Mouse (Mus musculus) left cerebral cortex, adult 2 months (tissue): Measurements from ENCODE around the gene Fmnl2. TPM values are rescaled to one million over a fixed set of nuclear protein-coding genes. Genes with fewer than 3 reads are reported as not detected.
A peak's percentile ranks its signal among the peaks of the same experiment; 100 is the strongest.

ENCODE experiments used
- DNase-seq, 2 experiments: peaks; one replicate each; pipeline ENCODE4 v3.0.0; 2021 to 2022; ENCODE audit warnings: low spot score in 2 of 2, mixed read lengths in 1 of 2; ENCODE audit errors: extremely low spot score in 1 of 2
- H3K27ac ChIP-seq: fragments of 200-600 bp; 2 replicates; pipeline ENCODE4 v1.8.1; 2022
- H3K4me3 ChIP-seq: fragments of 200-600 bp; 2 replicates; pipeline ENCODE4 v1.8.1; 2022
- CTCF ChIP-seq: fragments of 200-600 bp; IDR thresholded peaks from 2 replicates; pipeline ENCODE4 v1.8.1; 2022; ENCODE audit warnings: antibody characterized with exemption, mild to moderate bottlenecking, moderate library complexity
- intact Hi-C: fragments of 180-260 bp; cut with DNase I; formaldehyde crosslinking; loops from one replicate; pipeline ENCODE4 v1.15.1; 2025
- long read RNA-seq, 2 experiments: library from polyadenylated mRNA; stranded (forward); transcript quantifications; one replicate each; pipeline ENCODE4 v2.0.0; 2021; ENCODE audit warnings: borderline mapping rate in 2 of 2
- total RNA-seq, 2 experiments: library from RNA; stranded (reverse); gene quantifications; 2 replicates each; pipeline ENCODE4 v1.2.3; 2021

Gene Fmnl2
- 10 to 100 TPM; 41.8 to 42.0 TPM for total RNA-seq
- long read RNA-seq, experiment 1, partial matches to known transcripts, result 0 of 2 reads
- long read RNA-seq, experiment 1, other reads (novel, unspliced or antisense), result 2 of 2 reads
- long read RNA-seq, experiment 2, full-length matches to known transcripts, result 1 of 3 reads
- long read RNA-seq, experiment 2, partial matches to known transcripts, result 1 of 3 reads
- long read RNA-seq, experiment 2, other reads (novel, unspliced or antisense), result 1 of 3 reads

GRCm38 (mm10) chr2:52857611-52858528 lies at the start of gene Fmnl2:
TSS of gene Fmnl2 (plus strand) at chr2:52857860.
- peak within 1 kb of the TSS; percentile 83 for H3K27ac ChIP-seq
- no peak; the same call in 1 of the 2 replicates for TF ChIP-seq CTCF
- DNase-seq, result peak; percentile 76 to 78
- intact Hi-C loops, result loop anchor here (2.0 to 5.0 kb wide), 5 partner anchors 79 to 225 kb away; no protein-coding TSS in a partner anchor
- H3K4me3 ChIP-seq, result peak within 1 kb of the TSS; percentile 93

DNA sequence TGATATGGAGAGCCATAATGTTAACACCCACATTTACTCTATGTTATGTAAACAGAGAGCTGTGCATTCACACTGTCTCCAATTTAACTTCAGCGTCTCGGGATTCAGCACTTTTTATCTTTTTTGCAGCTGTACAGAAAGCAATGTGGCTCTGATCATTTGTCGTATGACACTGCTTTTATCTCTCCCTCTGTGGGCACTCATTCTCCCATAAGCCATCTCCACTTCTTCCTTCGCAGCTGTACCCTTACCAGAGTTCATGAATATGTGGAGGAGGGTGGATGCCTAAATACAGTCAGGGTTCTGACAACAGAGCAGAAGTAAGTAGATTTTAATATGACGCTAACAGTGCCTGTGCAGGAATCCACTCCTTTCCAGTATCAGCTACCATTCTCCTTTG lies 47.7 kb upstream of the Fmnl2 start:
- intact Hi-C loops, result no loop called here
- no peak overlapping the region for H3K27ac ChIP-seq
- no peak for TF ChIP-seq CTCF
- no peak overlapping the region for H3K4me3 ChIP-seq
- DNase-seq, result no peak

GRCm38 (mm10) chr2:52811691-52812090 lies 46.0 kb upstream of the Fmnl2 start:
- no peak; the same call in 1 of the 2 replicates for TF ChIP-seq CTCF
- Histone ChIP-seq H3K27ac (no peak overlapping the region), H3K4me3 (no peak overlapping the region)
- DNase-seq, result no peak
- intact Hi-C loops, result no loop called here

GRCm38 (mm10) chr2:52817341-52817740 lies 40.3 kb upstream of the Fmnl2 start:
- DNase-seq, result peak in 1 of 2 experiments; percentile 12
- H3K27ac ChIP-seq, result no peak overlapping the region
- no peak overlapping the region for H3K4me3 ChIP-seq
- intact Hi-C loops, result no loop called here
- no peak for TF ChIP-seq CTCF

- Histone ChIP-seq H3K4me3 (no peak overlapping the region), H3K27ac (no peak overlapping the region)
- intact Hi-C loops, result no loop called here
- peak; percentile 17 to 28 for DNase-seq
- TF ChIP-seq CTCF, result no peak
These were observed 38.7 kb upstream of the Fmnl2 start for GRCm38 (mm10) chr2:52818944-52819343.

- DNase-seq, result no peak
- Histone ChIP-seq H3K4me3 (no peak overlapping the region), H3K27ac (no peak overlapping the region)
- intact Hi-C loops, result no loop called here
- no peak for TF ChIP-seq CTCF
These were observed 35.4 kb upstream of the Fmnl2 start for GRCm38 (mm10) chr2:52822214-52822613.

- Histone ChIP-seq H3K4me3 (no peak overlapping the region), H3K27ac (no peak overlapping the region)
- intact Hi-C loops, result no loop called here
- DNase-seq, result no peak
- no peak for TF ChIP-seq CTCF
These were observed 29.6 kb upstream of the Fmnl2 start for GRCm38 (mm10) chr2:52828077-52828476.

GRCm38 (mm10) chr2:52830513-52830912 lies 27.1 kb upstream of the Fmnl2 start:
- H3K4me3 ChIP-seq, result no peak overlapping the region
- intact Hi-C loops, result no loop called here
- H3K27ac ChIP-seq, result no peak overlapping the region
- no peak for DNase-seq
- TF ChIP-seq CTCF, result no peak

DNA sequence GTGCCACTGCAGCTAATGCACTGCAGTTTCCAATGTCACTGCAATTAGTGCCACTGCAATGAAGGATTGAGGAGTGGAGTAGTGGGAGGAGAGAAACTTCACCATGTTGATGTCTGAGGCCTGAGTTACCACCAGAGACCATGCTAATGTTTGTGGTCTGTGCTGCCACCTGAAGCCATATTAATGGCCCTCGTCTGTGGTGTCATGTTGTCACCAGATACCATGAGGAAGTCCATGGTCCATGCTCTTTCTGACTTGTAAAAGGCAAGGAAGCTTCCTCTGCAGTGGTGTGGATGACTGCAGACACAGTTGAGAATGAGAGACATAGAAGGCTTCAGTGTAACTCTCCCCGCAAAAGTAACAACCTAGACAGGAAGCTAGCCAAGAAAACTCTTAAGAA lies 26.1 kb upstream of the Fmnl2 start:
- no peak for DNase-seq
- intact Hi-C loops, result no loop called here
- no peak overlapping the region for H3K27ac ChIP-seq
- H3K4me3 ChIP-seq, result no peak overlapping the region
- TF ChIP-seq CTCF, result no peak

DNA sequence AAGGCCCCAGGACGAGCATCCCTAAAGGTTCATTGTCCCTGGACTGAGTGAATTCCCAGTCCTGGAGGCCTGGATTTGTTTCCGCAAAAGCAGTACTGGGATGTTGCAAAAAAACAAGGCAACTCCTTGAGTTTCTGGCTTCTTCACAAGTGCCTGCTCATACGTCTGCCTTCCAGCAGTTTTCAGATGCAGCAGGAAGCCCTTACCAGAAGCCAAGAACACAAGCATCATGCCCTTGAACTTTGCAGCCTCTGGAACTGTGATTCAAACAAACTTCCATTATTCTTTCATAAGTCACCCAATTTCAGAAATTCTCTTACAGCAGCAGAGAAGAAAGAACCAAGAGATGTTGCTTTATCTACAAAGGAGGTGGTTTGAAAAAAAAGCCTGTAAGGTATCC lies 21.9 kb upstream of the Fmnl2 start:
- no peak overlapping the region for H3K27ac ChIP-seq
- TF ChIP-seq CTCF, result no peak
- DNase-seq, result no peak
- intact Hi-C loops, result no loop called here
- no peak overlapping the region for H3K4me3 ChIP-seq

- Histone ChIP-seq H3K27ac (no peak overlapping the region), H3K4me3 (no peak overlapping the region)
- no peak for DNase-seq
- TF ChIP-seq CTCF, result no peak
- intact Hi-C loops, result no loop called here
These were observed 18.6 kb upstream of the Fmnl2 start for GRCm38 (mm10) chr2:52839074-52839473.

DNA sequence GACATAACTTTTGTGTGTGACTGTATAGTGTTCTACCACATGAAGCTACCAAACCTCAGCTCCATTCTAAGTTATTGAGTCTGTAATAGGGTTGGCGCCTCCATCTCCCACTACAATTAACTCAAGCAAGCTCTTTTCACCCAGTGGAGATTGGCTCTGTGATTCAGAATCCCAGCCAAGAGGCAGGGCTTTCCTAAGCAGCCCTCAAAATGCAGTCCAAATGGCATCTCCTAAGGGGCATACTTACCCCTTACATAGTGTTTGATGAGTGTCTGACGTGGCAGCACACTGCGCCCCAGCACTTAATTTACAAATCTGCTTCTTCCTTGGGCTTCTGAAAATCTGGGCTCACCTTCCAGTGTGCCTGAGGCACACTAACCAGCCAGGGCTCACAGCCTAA lies 17.8 kb upstream of the Fmnl2 start:
- intact Hi-C loops, result no loop called here
- H3K27ac ChIP-seq, result no peak overlapping the region
- no peak for TF ChIP-seq CTCF
- H3K4me3 ChIP-seq, result no peak overlapping the region
- DNase-seq, result no peak
